Mouse (Mus musculus): ENCODE data around the gene Vmn1r228.

Gene Vmn1r228

DNA sequence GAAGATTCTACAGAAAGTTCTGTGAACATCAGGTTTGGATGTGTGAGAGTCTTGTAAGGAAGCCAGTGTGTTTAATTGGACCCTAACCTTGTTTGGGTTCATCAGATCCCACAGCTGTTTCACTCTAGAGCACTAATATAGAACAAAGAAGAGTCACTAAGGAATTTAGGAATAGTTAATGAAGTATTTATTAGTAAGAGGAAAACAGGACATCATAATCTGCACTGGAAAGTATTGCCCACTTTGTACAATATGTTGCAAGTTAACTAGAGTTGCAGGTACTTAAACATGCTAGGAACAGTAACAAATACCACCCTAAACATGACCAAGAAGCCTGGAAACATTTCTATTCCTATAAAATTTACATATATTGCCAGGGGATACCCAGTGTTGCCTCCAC is at the start of gene Vmn1r228:
Gene Vmn1r228, minus strand, starts transcription at position 101 of the 400 bp plus-strand sequence.
- in situ Hi-C loops (cut with MboI, MseI): no loop called here

DNA sequence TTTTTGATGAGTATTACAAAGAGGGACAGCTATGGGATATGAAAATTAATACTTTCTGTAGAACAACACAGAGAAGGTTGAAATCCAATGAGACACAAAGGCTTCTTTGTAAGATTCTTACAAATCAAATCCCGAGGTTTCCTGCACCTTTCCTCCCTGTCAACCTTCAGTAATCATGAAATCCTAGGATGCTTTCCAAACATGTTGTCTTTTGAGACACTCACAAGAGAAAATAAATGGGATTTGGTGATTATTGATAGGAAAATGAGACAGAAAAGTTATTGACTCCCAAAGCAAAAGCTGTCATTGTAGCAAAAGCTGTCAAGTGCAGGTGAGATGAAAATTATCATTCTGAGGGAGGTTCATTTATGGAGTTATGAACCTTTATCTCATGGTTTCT is 25.3 kb upstream of the Vmn1r228 start, which contains the start of gene Vmn1r229:
Gene Vmn1r229, plus strand, starts transcription at position 301 of the 400 bp plus-strand sequence.
- in situ Hi-C loops (cut with MboI, MseI): no loop called here

DNA sequence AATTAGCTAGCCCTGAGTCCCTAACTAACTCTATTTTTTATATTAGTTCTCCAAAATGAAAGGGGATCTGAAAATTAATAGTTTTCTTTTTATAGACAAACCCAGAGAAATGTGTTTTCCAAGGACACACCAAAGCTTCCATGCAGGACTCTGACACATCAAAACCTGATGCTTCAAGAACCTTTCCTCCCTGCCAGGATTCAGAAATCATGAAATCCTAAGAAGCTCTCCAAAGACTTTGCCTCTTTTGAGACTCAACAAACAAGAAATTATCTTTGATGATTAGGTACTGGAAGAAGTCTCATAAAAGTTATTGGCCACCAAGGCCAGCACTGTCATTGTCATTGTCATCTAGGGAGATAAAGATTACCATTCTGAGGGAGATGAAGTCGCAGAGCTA is 56.4 kb downstream of the Vmn1r228 start, which contains the start of gene Vmn1r227:
Gene Vmn1r227, plus strand, starts transcription at position 301 of the 400 bp plus-strand sequence.
- in situ Hi-C loops (cut with MboI, MseI): no loop called here

Measured in regulatory T cell (primary cell).